Mouse (Mus musculus) G1E (cell line): ENCODE data around the gene Ranbp3l. TPM values are rescaled to one million over a fixed set of nuclear protein-coding genes. Genes with fewer than 3 reads are reported as not detected.

Experiments
- ATAC-seq: 2 replicates; pipeline ENCODE4 v1.8.0; 2016; ENCODE audit warnings: mild to moderate bottlenecking; ENCODE audit not compliant: insufficient number of reproducible peaks, poor library complexity, low FRiP score, severe bottlenecking; ENCODE audit errors: extremely low read depth
- DNase-seq: peaks from one replicate; pipeline ENCODE4 v3.0.0; 2012; ENCODE audit warnings: low spot score
- H3K27me3 ChIP-seq: 2 replicates; pipeline ENCODE4 v1.6.1; 2012; ENCODE audit warnings: mild to moderate bottlenecking, low read length, inconsistent platforms; ENCODE audit not compliant: insufficient read depth
- H3K36me3 ChIP-seq: replicated peaks from 2 replicates; pipeline ENCODE3; 2012; ENCODE audit warnings: mild to moderate bottlenecking, inconsistent platforms
- H3K4me1 ChIP-seq: 2 replicates; pipeline ENCODE4 v1.6.1; 2012; ENCODE audit warnings: low read depth, low read length, inconsistent platforms, mixed read lengths; ENCODE audit not compliant: insufficient read depth
- H3K4me3 ChIP-seq: 2 replicates; pipeline ENCODE4 v1.5.1; 2012; ENCODE audit warnings: low read depth, mild to moderate bottlenecking, inconsistent platforms, low read length, moderate library complexity, mixed read lengths
- H3K9me3 ChIP-seq: replicated peaks from 2 replicates; pipeline ENCODE4 v1.6.1; 2012; ENCODE audit warnings: inconsistent platforms
- CTCF ChIP-seq: IDR thresholded peaks from 2 replicates; pipeline ENCODE4 v1.5.1; 2012; ENCODE audit warnings: low read depth, low read length, inconsistent platforms, mixed read lengths
- GATA1 ChIP-seq: IDR thresholded peaks from 2 replicates; pipeline ENCODE4 v1.6.1; 2012; ENCODE audit warnings: borderline replicate concordance, low read length, inconsistent platforms, mixed read lengths
- GATA2 ChIP-seq: IDR thresholded peaks from 2 replicates; pipeline ENCODE4 v1.6.1; 2012; ENCODE audit warnings: low read depth, low read length, inconsistent platforms, borderline replicate concordance
- POLR2AphosphoS5 ChIP-seq: IDR thresholded peaks from 2 replicates; pipeline ENCODE4 v1.6.1; 2012; ENCODE audit warnings: low read depth, low read length, inconsistent platforms; ENCODE audit not compliant: insufficient replicate concordance
- TAL1 ChIP-seq: conservative IDR thresholded peaks from 2 replicates; pipeline ENCODE4 v1.6.1; 2012; ENCODE audit warnings: low read depth, low read length, inconsistent platforms, mixed read lengths
- polyA plus RNA-seq: library from polyadenylated mRNA; stranded (reverse); fragments of >175 nt; gene quantifications from 2 replicates; pipeline ENCODE4 v1.2.3, GENCODE M21; 2012
- total RNA-seq, 2 experiments: library from RNA; stranded (forward) in 1 of 2; stranded (reverse) in 1 of 2; fragments of 200-1000 nt in 1 of 2; fragments of >200 nt in 1 of 2; fragmentation: Nextera tagmentation in 1 of 2; gene quantifications; 2 replicates each; pipeline ENCODE4 v1.2.3; 2014 to 2017

The Ranbp3l gene
- total and polyA plus RNA-seq, 3 experiments = 0.33 TPM; not detected in 2

GRCm38 (mm10) chr15:9090662-9091061 is 122.9 kb downstream of the Ranbp3l start:
- ATAC-seq = no peak
- H3K9me3 ChIP-seq = no peaks in the 10 kb centered on the region
- peaks cover 91% of the 10 kb centered on the region for H3K36me3 ChIP-seq
- TF ChIP-seq GATA1 (no peak), CTCF (no peak), POLR2AphosphoS5 (no peak), GATA2 (no peak), TAL1 (no peak)
- no peaks in the 10 kb centered on the region for H3K27me3 ChIP-seq
- no peak overlapping the region for H3K4me3 ChIP-seq
- no peak for DNase-seq
- peaks cover 86% of the 10 kb centered on the region for H3K4me1 ChIP-seq

GRCm38 (mm10) chr15:9093598-9094365 is 126.0 kb downstream of the Ranbp3l start:
- H3K9me3 ChIP-seq = no peaks in the 10 kb centered on the region
- peaks cover 89% of the 10 kb centered on the region for H3K36me3 ChIP-seq
- peak overlapping the region; percentile 61; the same call in 1 of the 2 replicates for H3K4me3 ChIP-seq

DNA sequence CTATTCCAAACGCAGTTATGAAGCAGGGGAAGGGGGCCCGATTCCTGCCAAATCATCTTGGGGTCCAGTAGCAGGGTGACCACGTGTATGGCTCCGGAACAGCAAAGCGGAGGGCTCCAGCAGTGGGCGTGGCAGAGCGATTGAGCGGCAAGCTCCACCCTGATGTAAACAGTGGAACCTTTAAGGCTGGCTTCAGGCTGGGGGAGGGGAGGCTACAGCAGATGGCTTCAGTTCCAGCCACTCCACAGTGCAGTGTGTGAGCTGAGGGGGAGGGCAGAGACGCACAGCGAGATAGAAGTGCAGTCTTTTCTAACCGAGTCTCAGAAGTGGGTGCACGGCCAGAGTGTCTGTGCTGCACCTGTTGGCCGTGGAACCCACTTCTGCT is 126.6 kb downstream of the Ranbp3l start:
- ATAC-seq (peak; percentile 94), DNase-seq (peak; percentile 50)
- peaks cover 61% of the 10 kb centered on the region for H3K4me1 ChIP-seq
- H3K36me3 ChIP-seq = peaks cover 90% of the 10 kb centered on the region
- H3K9me3 ChIP-seq = no peaks in the 10 kb centered on the region
- peak overlapping the region; percentile 61; the same call in 1 of the 2 replicates for H3K4me3 ChIP-seq
- H3K27me3 ChIP-seq = no peaks in the 10 kb centered on the region
- no peak for TF ChIP-seq GATA2
- no peak for TF ChIP-seq TAL1

More at GRCm38 (mm10) chr15:9093598-9094365, 126.0 kb downstream of the Ranbp3l start:
- no peak for DNase-seq
- no peak for TF ChIP-seq CTCF
- TF ChIP-seq POLR2AphosphoS5 = no peak
- TF ChIP-seq TAL1 = no peak
- TF ChIP-seq GATA2 = no peak
- no peak for TF ChIP-seq GATA1
- Histone ChIP-seq H3K4me1 (peaks cover 63% of the 10 kb centered on the region), H3K27me3 (no peaks in the 10 kb centered on the region)
- 0 out of 2 replicates have a peak, but pooled peaks have one; percentile 32 for ATAC-seq

- ATAC-seq (no peak), DNase-seq (no peak)
- peaks cover 48% of the 10 kb centered on the region for H3K4me1 ChIP-seq
- peaks cover 91% of the 10 kb centered on the region for H3K36me3 ChIP-seq
- H3K9me3 ChIP-seq = no peaks in the 10 kb centered on the region
- H3K27me3 ChIP-seq = no peaks in the 10 kb centered on the region
- H3K4me3 ChIP-seq = no peak overlapping the region
- TF ChIP-seq GATA2 = no peak
- TF ChIP-seq POLR2AphosphoS5 = no peak
- no peak for TF ChIP-seq GATA1
- no peak for TF ChIP-seq TAL1
- no peak for TF ChIP-seq CTCF
Measured at GRCm38 (mm10) chr15:9096865-9097264, 129.1 kb downstream of the Ranbp3l start.

- Histone ChIP-seq H3K36me3 (peaks cover 97% of the 10 kb centered on the region), H3K4me1 (peaks cover 20% of the 10 kb centered on the region), H3K27me3 (no peaks in the 10 kb centered on the region), H3K4me3 (no peak overlapping the region), H3K9me3 (no peaks in the 10 kb centered on the region)
- DNase-seq (no peak), ATAC-seq (no peak)
- TF ChIP-seq GATA1 = no peak
- no peak for TF ChIP-seq GATA2
- no peak for TF ChIP-seq POLR2AphosphoS5
- no peak for TF ChIP-seq TAL1
- TF ChIP-seq CTCF = no peak
Measured at GRCm38 (mm10) chr15:9100446-9101077, 132.8 kb downstream of the Ranbp3l start.

- ATAC-seq (no peak), DNase-seq (no peak)
- Histone ChIP-seq H3K9me3 (no peaks in the 10 kb centered on the region), H3K4me3 (no peak overlapping the region), H3K4me1 (peaks cover 9% of the 10 kb centered on the region), H3K27me3 (no peaks in the 10 kb centered on the region), H3K36me3 (peaks cover 81% of the 10 kb centered on the region)
- no peak for TF ChIP-seq TAL1
- no peak for TF ChIP-seq CTCF
- no peak for TF ChIP-seq GATA1
- no peak for TF ChIP-seq GATA2
- TF ChIP-seq POLR2AphosphoS5 = no peak
Measured at GRCm38 (mm10) chr15:9106303-9107074, 138.7 kb downstream of the Ranbp3l start.
